Mouse (Mus musculus) embryonic fibroblast, embryonic 13.5 days (primary cell): Measurements from ENCODE around the gene Abtb1. TPM values are rescaled to one million over a fixed set of nuclear protein-coding genes. Genes with fewer than 3 reads are reported as not detected.

Experiments used
- H3K27ac ChIP-seq: 2 replicates; pipeline ENCODE4 v1.5.1; 2012; ENCODE audit warnings: low read length, control low read depth, inconsistent platforms; ENCODE audit not compliant: insufficient read depth
- H3K4me1 ChIP-seq: 2 replicates; pipeline ENCODE4 v1.6.1; 2011; ENCODE audit warnings: low read length; ENCODE audit not compliant: control insufficient read depth, insufficient read depth
- H3K4me3 ChIP-seq: 2 replicates; pipeline ENCODE4 v1.5.1; 2011; ENCODE audit warnings: mild to moderate bottlenecking, control low read depth, low read length; ENCODE audit not compliant: insufficient read depth
- CTCF ChIP-seq: IDR thresholded peaks from 2 replicates; pipeline ENCODE4 v1.5.1; 2011; ENCODE audit warnings: mild to moderate bottlenecking, control low read depth, low read length, moderate library complexity, borderline replicate concordance; ENCODE audit not compliant: insufficient read depth
- POLR2A ChIP-seq: IDR thresholded peaks from 2 replicates; pipeline ENCODE4 v1.6.1; 2011; ENCODE audit warnings: low read depth, mild to moderate bottlenecking, control low read depth, low read length, moderate library complexity
- polyA plus RNA-seq: library from polyadenylated mRNA; stranded (reverse); fragments of >200 nt; gene quantifications from 2 replicates; pipeline ENCODE4 v1.2.4, GENCODE M21; 2011; ENCODE audit warnings: low read depth; ENCODE audit not compliant: missing spikeins, insufficient read length

The Abtb1 gene
- polyA plus RNA-seq, 1 experiment, result 5.3 TPM

- TF ChIP-seq POLR2A, result no peak
- TF ChIP-seq CTCF, result no peak
- Histone ChIP-seq H3K27ac (no peak overlapping the region), H3K4me3 (no peak overlapping the region), H3K4me1 (no peaks in the 10 kb centered on the region)
These were observed 17.6 kb downstream of the Abtb1 start for GRCm38 (mm10) chr6:88824183-88824582.

- Histone ChIP-seq H3K27ac (no peak overlapping the region), H3K4me3 (no peak overlapping the region), H3K4me1 (no peaks in the 10 kb centered on the region)
- TF ChIP-seq POLR2A, result no peak
These were observed 19.9 kb downstream of the Abtb1 start for GRCm38 (mm10) chr6:88821901-88822300.

GRCm38 (mm10) chr6:88821294-88821693, 20.5 kb downstream of the Abtb1 start:
- no peaks in the 10 kb centered on the region for H3K4me1 ChIP-seq
- no peak overlapping the region for H3K27ac ChIP-seq
- no peak for TF ChIP-seq POLR2A
- no peak for TF ChIP-seq CTCF
- no peak overlapping the region for H3K4me3 ChIP-seq

GRCm38 (mm10) chr6:88820853-88821252, 20.9 kb downstream of the Abtb1 start:
- H3K4me3 ChIP-seq, result no peak overlapping the region
- H3K27ac ChIP-seq, result no peak overlapping the region
- TF ChIP-seq POLR2A (no peak), CTCF (no peak)
- H3K4me1 ChIP-seq, result no peaks in the 10 kb centered on the region

- H3K4me1 ChIP-seq, result no peaks in the 10 kb centered on the region
- H3K27ac ChIP-seq, result no peak overlapping the region
- TF ChIP-seq CTCF (no peak), POLR2A (no peak)
- H3K4me3 ChIP-seq, result no peak overlapping the region
These were observed 24.9 kb downstream of the Abtb1 start for GRCm38 (mm10) chr6:88816913-88817312.

GRCm38 (mm10) chr6:88815489-88815888, 26.3 kb downstream of the Abtb1 start:
- Histone ChIP-seq H3K4me3 (no peak overlapping the region), H3K27ac (no peak overlapping the region), H3K4me1 (no peaks in the 10 kb centered on the region)
- TF ChIP-seq CTCF (no peak), POLR2A (no peak)

GRCm38 (mm10) chr6:88815036-88815435, 26.7 kb downstream of the Abtb1 start:
- no peak for TF ChIP-seq POLR2A
- TF ChIP-seq CTCF, result no peak
- Histone ChIP-seq H3K4me3 (no peak overlapping the region), H3K4me1 (no peaks in the 10 kb centered on the region), H3K27ac (no peak overlapping the region)

- H3K27ac ChIP-seq, result no peak overlapping the region
These were observed 28.0 kb downstream of the Abtb1 start for GRCm38 (mm10) chr6:88813832-88814231.

GRCm38 (mm10) chr6:88812886-88813285, 28.9 kb downstream of the Abtb1 start:
- TF ChIP-seq POLR2A (no peak), CTCF (no peak)
- no peaks in the 10 kb centered on the region for H3K4me1 ChIP-seq
- no peak overlapping the region for H3K4me3 ChIP-seq
- no peak overlapping the region for H3K27ac ChIP-seq

More at GRCm38 (mm10) chr6:88813832-88814231, 28.0 kb downstream of the Abtb1 start:
- no peak overlapping the region for H3K4me3 ChIP-seq
- TF ChIP-seq CTCF (no peak), POLR2A (no peak)
- no peaks in the 10 kb centered on the region for H3K4me1 ChIP-seq

GRCm38 (mm10) chr6:88811880-88812400, 29.8 kb downstream of the Abtb1 start:
- H3K4me1 ChIP-seq, result no peaks in the 10 kb centered on the region
- H3K4me3 ChIP-seq, result no peak overlapping the region
- TF ChIP-seq CTCF (no peak), POLR2A (no peak)
- H3K27ac ChIP-seq, result no peak overlapping the region

- H3K27ac ChIP-seq, result no peak overlapping the region
These were observed 30.4 kb downstream of the Abtb1 start for GRCm38 (mm10) chr6:88811396-88811795.

More at GRCm38 (mm10) chr6:88811396-88811795, 30.4 kb downstream of the Abtb1 start:
- TF ChIP-seq POLR2A, result no peak
- TF ChIP-seq CTCF, result no peak
- Histone ChIP-seq H3K4me1 (no peaks in the 10 kb centered on the region), H3K4me3 (no peak overlapping the region)
